Mouse (Mus musculus) ES-E14 (cell line): ENCODE results near the gene Tmem164.

Experiments used
- CHD2 ChIP-seq: IDR thresholded peaks from 2 replicates; pipeline ENCODE4 v1.6.1; 2014; ENCODE audit warnings: mild to moderate bottlenecking, low read depth, low read length, inconsistent platforms
- HCFC1 ChIP-seq: IDR thresholded peaks from 2 replicates; pipeline ENCODE4 v1.6.1; 2012; ENCODE audit warnings: low read length, inconsistent platforms, borderline replicate concordance; ENCODE audit not compliant: insufficient read depth
- MAFK ChIP-seq: IDR thresholded peaks from 2 replicates; pipeline ENCODE4 v1.6.1; 2014; ENCODE audit warnings: mild to moderate bottlenecking, low read depth, low read length, inconsistent platforms; ENCODE audit not compliant: insufficient read depth
- ZC3H11A ChIP-seq: IDR thresholded peaks from 2 replicates; pipeline ENCODE4 v1.6.1; 2012; ENCODE audit warnings: low read depth, mild to moderate bottlenecking, inconsistent platforms, low read length, borderline replicate concordance
- ZNF384 ChIP-seq: IDR thresholded peaks from 2 replicates; pipeline ENCODE4 v1.6.1; 2012; ENCODE audit warnings: low read depth, low read length, inconsistent platforms

- TF ChIP-seq CHD2, result no peak
- TF ChIP-seq ZNF384, result no peak
- no peak for TF ChIP-seq ZC3H11A
- TF ChIP-seq MAFK, result no peak
- no peak for TF ChIP-seq HCFC1
Observed at GRCm38 (mm10) chrX:142702566-142702965, 21.4 kb downstream of the Tmem164 start.
